Mouse (Mus musculus): ENCODE measurements around the gene Rnpep. TPM values are rescaled to one million over a fixed set of nuclear protein-coding genes. Genes with fewer than 3 reads are reported as not detected.

Rnpep gene
- total RNA-seq, 2 experiments from 2014 or later = 79.1 to 83.4 TPM

DNA sequence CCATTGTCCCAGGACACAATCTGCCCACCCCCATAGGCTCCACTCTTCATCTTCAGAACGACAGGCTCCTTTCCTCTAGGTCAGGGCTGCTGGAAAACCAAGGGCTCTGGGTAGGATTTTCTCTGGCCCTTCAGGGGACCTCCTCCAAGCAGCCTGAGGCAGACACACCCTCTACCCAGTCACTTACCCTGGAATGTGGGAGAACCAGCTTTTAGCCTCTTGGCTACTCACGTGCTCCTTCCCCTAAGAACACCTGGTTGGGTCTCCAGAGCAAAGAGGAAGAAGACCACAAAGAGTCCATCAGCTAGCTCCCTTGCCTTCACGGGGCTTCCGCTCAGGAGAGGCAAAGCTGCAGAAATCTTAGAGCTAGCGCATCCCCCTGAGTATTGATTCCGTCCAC, 23.0 kb downstream of the Rnpep start:
- no peak for ATAC-seq (replicated peaks; ENCODE audit: poor library complexity)

DNA sequence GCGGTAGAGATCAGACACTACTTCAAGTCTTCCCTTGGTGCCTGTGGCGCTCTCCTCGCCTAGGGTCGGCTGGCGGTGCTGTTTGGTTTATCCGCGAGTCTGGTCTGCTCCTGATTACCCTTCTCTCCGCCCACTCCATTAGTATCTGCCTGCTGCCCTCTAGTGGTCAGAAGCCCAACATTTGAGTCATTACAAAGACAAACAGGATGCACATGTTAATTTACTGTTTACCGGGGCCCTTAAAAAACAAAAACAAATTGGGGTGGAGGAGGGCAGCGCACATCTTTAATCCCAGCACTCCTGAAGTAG, 24.8 kb downstream of the Rnpep start:
- peak; percentile 98 for ATAC-seq (replicated peaks; ENCODE audit: poor library complexity)

DNA sequence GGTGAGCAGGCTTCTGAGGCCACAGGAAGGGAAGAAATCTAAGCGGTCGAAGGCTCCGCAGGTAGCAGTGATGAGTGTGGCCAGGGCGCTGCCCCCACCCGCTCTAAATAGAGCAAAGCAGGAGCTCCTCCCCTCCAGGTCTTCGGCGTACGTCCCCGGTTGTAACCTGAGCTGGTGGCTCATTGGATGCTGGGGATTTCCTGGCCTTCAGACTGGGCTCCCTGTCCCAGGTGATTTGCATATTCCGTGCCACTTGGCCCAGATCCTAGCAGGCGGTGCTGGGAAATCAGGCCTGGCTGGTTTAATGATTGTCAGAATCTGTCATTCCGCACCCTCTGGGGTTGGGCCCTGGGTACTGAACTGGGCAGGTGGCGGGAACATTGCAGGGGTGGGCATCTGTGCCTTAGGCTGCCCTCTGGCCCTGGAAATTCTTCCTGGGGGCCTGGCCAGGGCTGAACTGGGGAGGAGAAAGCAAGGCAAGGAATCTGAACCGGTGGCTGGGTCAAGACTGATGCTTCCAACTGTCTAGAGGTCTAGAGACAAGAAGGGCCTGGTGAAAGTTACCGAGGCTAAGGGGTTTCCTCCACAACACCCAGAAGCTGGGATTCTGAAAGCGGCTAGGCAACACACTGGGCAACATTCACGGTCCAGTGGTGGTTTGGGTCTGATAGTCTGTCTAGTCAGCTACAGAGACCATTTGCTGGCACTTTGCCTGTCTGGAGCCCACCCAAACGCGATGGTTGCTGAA, 25.3 kb downstream of the Rnpep start, which contains the start of gene Elf3:
Gene Elf3, minus strand, starts transcription at position 189 of the 748 bp plus-strand sequence.
- no peak for ATAC-seq (replicated peaks; ENCODE audit: poor library complexity)

- no peak for ATAC-seq (replicated peaks; ENCODE audit: poor library complexity)
Observed at GRCm38 (mm10) chr1:135256299-135256698, 27.6 kb downstream of the Rnpep start.

GRCm38 (mm10) chr1:135252854-135253253, 31.0 kb downstream of the Rnpep start:
- ATAC-seq (replicated peaks; ENCODE audit: poor library complexity) = no peak

GRCm38 (mm10) chr1:135251405-135251804, 32.5 kb downstream of the Rnpep start:
- no peak for ATAC-seq (replicated peaks; ENCODE audit: poor library complexity)

DNA sequence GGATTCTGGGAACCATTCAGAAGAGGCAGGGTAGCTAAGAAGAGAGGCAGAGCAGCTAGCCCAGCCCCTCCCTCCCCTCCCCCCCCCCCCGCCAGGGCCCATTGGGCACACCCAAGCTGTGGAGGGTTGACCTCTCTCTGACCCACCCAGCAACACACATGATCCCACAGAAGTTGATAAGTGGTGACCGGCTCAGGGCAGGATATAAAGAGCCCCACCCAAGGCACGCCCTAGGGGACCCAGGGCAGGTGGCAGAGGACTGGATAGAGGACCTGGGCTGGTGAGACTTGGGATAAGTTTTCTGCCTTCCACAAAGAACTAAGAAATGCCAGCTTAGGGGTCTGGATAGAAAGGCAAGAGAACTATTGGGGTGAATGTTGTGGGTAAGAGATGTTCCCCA, 33.2 kb downstream of the Rnpep start:
- ATAC-seq (replicated peaks; ENCODE audit: poor library complexity) = peak; percentile 82

- no peak for ATAC-seq (replicated peaks; ENCODE audit: poor library complexity)
Observed at GRCm38 (mm10) chr1:135248434-135248850, 35.4 kb downstream of the Rnpep start.

- peak; percentile 66 for ATAC-seq (replicated peaks; ENCODE audit: poor library complexity)
Observed at GRCm38 (mm10) chr1:135244014-135244413, 39.9 kb downstream of the Rnpep start.

GRCm38 (mm10) chr1:135240206-135240605, 43.7 kb downstream of the Rnpep start:
- peak; percentile 87 for ATAC-seq (replicated peaks; ENCODE audit: poor library complexity)

DNA sequence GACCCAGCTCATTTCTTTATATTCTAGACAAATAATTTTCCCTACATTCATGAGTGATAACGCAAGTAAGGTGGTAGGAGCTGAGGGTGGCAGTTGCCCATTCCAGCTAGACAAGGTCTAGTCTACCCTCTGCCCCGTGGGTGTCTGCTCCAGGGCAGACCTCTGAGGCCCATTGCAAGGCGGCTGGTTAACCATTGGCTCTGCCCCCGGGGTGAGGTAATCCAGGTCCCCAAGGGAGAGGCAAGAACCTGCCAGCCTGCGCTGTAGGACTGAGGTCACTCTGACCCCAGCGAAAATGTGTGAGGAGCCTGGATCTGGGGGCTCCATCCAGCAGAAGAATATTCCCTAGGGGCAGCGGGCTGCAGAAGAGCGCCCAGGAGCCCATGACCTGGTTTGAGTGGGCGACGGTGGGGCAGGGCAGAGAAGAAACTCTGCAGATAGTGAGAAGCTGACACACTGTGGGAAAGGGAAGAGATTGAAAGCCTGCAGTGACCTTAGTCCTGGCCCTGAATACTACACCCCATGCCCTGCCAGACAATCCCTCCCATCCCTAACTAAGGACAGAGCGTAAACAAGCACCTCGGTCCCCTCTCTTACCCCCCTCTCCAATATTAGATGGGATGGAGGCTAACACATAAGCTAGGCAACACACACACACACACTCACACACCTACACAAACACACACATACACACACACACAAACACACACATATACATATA, 46.6 kb downstream of the Rnpep start:
- no peak for ATAC-seq (replicated peaks; ENCODE audit: poor library complexity)

- no peak for ATAC-seq (replicated peaks; ENCODE audit: poor library complexity)
Observed at GRCm38 (mm10) chr1:135234771-135235170, 49.1 kb downstream of the Rnpep start.

GRCm38 (mm10) chr1:135233961-135234360, 49.9 kb downstream of the Rnpep start:
- ATAC-seq (replicated peaks; ENCODE audit: poor library complexity) = no peak

DNA sequence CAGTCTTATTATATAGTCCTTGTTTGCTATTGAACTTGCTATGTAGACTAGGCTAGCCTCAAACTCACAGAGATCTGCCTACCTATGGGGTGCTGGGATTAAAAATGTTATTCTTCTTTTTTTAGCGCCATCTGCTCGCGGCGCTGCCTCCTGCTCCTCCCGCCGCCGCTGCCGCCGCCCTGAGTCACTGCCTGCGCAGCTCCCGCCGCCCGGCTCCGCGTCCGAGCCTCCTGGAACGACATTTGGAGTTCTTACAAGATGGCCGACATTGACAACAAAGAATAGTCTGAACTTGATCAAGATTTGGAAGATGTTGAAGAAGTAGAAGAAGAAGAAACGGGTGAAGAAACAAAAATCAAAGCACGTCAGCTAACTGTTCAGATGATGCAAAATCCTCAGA, 52.0 kb downstream of the Rnpep start:
- 0 out of 2 replicates have a peak, but pooled peaks have one; percentile 39 for ATAC-seq (replicated peaks; ENCODE audit: poor library complexity)

GRCm38 (mm10) chr1:135227339-135227950, 56.4 kb downstream of the Rnpep start:
- ATAC-seq (replicated peaks; ENCODE audit: poor library complexity) = no peak

DNA sequence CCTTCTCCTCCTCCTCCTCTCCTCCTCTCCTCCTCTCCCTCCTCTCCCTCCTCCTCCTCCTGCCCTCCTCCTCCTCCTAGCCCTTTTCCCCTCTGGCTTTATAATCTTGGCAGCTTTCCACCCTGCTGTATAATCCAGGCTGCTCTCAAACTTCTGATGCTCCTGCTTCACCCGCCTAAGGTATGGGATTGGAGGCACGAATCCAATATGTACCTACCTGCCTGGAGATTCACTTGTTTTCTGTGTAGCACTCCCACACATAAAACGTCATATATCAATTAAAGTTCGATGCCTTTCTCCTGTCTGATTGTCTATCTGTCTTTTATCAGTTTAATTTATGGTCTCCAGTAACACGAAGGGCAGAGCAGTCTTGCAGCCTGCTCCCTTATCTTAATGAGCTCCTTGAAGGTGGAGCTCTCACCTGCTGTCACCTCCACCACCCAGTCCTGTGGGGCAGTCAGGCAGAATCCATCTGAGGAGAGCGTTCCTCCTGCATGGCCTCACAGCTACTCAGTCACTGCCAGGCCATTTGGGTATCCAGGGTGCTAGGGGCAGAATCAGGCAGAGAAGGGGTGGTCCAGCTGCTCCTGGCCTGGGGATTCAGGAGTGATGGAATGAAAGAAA, 58.8 kb downstream of the Rnpep start:
- no peak for ATAC-seq (replicated peaks; ENCODE audit: poor library complexity)

GRCm38 (mm10) chr1:135224147-135224546, 59.7 kb downstream of the Rnpep start:
- peak; percentile 81 for ATAC-seq (replicated peaks; ENCODE audit: poor library complexity)

DNA sequence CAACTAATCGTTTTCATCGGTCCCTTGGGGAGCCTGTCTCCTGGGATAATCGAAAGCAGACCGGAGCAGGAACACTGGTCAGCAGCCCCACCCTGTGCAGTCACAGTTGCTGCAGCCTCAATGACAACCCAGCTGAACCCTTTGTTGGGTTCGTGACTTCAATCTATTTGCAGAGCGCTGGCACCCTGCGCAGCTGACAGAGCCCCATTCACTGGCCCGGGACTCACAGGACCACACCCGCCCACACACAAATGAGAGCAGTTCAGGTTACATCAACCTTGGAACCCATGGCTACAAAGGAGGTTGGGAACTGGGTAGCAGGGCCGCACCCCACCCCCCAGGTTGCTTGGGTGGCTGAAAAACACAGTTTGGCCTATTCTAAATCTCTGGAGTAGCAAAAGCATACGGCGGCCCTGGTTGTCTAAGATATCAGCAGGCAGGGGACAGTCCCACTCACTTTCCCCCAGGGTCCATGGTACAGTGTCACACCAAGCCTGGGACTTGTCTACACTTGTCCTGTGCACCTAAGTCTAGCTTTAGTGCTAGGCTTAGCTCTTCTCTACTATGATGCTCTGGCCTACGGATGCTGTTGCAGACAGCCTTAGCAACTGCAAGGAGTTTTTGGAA, 66.2 kb downstream of the Rnpep start:
- no peak for ATAC-seq (replicated peaks; ENCODE audit: poor library complexity)

GRCm38 (mm10) chr1:135213772-135214640, 69.9 kb downstream of the Rnpep start:
- ATAC-seq (replicated peaks; ENCODE audit: poor library complexity) = no peak

Measured in megakaryocyte progenitor cell, adult 5-6 weeks (primary cell).